Mouse (Mus musculus): ENCODE data around the gene Oprd1.

Gene Oprd1

DNA sequence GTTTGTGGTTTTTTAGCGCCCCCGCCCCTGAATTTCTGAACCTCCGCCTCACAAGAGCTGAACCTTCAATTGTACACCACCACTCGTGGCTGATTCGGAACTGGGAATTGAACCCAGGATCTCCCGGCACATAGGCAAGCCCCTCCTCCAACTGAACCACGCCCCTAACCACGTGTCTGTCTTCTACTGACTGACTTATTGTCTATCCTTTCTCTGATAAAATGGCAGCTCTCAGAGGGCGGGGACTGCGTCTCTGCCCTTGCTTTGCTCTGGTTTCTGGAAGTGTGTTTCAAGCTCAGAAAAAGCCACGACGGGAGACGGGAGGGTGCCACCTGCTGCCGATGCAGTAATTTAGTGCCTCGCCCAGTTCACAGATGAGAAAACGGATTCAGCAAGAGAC lies 10.4 kb downstream of the Oprd1 start:
- no peak for DNase-seq (ENCODE audit: low spot score)

DNA sequence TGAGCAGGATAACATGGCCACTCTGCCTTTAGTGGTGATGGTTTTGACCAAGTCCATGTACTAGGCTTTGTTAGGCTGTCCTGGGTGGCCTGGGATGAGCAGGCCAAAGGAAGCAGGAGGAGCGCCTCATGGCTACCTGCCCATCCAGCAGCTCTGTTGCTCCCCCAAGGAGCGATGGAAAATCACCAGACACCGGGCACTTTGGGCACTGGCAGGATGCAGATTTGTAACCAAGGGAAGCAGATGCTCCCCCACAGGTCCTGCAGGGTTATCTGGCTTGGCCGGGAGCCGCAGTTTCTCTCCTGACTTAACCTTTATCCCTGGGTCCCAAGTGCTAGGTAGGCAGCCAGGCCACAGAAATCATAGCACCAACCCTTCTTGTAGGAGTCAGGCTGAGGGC lies 10.9 kb downstream of the Oprd1 start:
- DNase-seq (ENCODE audit: low spot score) = no peak

DNA sequence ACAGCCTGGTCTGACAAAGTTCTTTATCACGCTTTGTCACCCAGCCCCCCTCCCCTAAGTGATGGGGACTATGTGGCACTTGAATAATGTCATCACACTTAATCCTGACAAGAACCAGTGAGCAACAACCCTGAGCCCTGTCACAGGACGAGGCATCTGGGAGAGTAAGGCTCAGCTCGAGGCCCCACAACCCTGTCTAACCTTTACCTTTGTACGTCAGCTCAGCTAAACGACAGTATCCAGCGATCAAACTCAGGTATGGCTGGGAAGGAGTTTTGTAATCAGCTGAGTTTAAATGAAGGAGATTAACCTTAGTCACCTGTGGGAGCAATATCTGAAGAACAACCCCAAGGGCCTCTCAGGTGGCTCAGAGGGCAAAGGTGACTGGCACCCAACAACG lies 12.0 kb downstream of the Oprd1 start:
- DNase-seq (ENCODE audit: low spot score) = no peak

DNA sequence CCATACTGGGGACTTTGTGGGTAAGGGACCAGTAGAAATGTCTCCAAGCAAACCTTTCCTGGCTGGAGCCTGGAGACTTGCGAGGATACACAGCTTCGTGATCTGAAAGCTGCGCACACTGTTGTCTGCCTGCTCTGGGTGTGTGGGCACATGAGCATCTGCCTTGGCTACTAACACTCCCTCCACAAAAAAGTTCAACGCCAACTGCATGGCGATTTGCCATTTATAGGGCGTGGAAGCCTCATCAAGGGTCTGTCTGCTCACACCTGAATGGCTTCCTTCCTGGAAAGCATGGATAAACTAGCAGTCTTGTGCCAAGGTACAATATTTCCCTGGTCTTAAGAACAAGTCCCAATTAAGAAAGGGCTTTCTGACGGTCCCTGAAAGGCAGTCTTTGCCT lies 12.5 kb downstream of the Oprd1 start:
- no peak for DNase-seq (ENCODE audit: low spot score)

DNA sequence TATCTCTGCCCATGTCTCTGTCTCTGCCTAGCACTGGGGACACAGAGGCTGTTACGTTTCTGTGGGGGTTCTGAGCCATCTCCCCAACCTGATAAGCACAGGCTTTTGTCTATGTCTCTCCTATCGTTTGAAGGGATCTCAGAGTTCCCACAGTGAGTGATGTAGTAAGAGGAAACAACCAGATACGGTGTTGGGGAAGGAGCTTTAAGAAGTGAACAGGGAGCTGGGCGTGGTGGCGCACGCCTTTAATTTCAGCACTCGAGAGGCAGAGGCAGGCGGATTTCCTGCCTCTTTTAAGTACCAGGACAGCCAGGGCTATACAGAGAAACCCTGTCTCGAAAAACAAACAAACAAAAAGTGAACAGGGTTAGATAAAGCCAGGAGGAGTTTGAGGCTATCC lies 13.2 kb downstream of the Oprd1 start:
- DNase-seq (ENCODE audit: low spot score) = no peak

DNA sequence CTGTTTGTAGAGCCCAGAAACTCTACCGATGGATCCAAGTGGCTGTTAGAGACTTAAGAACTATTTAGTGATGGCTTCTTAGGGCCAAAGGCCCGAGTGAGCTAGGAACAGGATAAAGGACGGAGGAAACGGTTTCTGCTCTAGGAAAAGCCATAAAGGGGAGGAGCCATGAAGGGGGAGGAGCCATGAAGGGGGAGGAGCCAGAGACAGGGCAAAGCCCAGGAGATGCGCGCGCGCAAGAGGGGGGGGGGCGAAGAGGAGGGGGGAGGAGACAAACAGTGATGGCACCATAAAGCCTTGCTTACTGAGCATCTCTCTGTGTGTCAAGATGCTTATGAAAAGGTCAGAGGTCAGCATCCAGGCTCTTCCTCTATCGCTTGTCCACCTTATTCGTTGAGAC lies 13.6 kb downstream of the Oprd1 start:
- DNase-seq (ENCODE audit: low spot score) = no peak

DNA sequence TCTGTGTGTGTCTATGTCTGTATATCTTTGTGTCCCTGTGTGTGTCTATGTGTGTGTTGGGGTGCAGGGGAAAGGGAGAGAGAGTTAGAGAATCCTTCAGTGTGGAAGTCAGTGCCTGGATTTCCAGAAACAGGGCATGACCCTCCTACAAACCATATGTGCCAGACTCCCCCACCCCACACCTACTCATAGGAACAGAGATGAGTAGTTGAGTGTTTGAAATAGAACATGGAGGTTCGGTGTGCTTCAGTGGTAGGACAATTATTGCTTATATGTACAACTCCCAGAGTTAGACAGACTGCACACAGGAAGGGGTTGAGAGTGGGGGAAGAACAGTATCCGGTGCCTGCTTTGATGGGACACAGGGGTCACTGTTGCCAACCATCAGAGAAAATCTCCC lies 14.2 kb downstream of the Oprd1 start:
- no peak for DNase-seq (ENCODE audit: low spot score)

DNA sequence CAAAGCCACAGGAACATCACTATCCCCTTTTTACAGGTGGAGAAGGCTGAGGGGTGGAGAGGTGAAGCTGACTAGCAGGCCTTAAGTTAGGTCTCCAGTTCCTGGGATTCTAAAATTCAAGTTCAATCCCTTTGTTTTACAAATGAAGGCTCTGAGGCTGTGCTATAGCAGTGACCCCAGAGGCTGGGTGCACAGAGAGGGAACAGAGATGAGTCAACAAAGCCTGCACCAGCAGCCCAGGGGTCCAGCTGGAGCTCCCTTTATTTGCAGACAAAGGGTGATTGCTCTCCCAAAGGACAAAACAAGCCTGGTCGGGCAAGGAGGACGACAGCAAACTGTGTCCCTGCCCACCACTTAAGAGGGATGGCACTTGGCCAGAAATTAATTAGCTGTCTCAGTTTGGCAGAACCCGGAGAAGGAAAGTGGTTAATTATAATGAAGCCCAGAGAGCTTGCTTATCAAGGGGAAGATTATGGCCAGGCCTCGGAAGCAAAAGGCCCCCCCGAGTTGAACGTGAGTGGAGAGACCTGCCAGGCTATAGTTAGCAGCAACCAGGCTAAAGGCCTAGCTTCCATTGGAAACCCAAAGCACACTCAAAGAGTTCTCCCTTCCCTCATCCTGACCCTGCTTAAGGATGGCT lies 15.2 kb downstream of the Oprd1 start:
- DNase-seq (ENCODE audit: low spot score) = no peak

DNA sequence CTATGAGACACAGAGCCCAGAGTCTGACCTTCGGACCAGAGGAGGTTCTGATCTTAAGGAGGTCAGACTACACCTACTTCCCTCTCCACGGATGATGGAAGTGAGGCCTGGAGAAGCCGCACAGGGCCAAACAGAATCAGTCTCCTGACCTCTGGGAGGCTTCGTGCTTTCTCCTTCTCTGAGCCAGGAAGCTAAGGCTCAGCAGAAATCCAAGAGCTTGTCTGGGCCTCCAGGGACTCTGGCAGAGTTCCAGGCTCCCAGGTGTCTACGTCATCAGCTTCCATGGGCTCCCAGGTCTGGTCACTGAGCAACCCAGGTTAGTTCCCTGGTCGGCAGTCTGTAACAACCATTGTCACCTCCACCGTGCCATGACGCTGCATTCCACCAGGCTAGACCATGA lies 17.2 kb downstream of the Oprd1 start:
- no peak for DNase-seq (ENCODE audit: low spot score)

DNA sequence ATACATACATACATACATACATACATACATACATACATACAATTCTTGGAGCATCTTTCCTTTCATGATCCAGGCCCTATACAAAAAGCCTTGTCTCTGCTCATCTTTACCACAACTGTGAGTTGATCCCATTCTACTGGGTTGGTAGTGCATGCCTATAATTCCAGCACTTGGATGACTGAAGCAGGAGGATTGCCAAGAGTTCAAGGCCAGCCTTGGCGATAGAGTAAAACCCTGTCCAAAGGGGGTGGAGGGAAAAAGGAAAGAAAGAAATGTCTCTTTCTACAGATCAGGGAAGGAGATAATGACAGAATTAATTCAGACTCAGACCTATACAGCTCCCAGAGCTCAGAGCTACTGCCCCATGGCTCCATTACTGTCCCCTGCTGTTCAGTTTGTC lies 21.1 kb downstream of the Oprd1 start:
- no peak for DNase-seq (ENCODE audit: low spot score)

DNA sequence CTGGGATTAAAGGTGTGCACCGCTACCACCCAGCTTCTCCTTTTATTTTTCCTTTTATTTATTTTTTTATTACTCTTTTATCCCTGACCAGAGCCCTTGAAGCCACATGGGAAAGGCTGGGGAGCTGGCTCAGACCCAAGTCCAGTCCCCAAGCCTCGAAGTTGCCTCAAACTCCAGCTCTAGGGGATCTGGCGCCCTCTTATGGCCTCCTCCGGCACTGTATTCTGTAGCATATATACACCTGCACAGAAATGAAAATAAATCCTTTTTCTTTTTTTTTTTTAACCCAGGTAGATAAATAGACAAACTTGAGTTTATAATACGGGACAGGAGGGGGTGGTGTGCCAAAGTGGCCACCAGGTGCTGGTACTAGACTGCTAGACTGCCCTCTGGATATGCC lies 22.6 kb downstream of the Oprd1 start:
- no peak for DNase-seq (ENCODE audit: low spot score)

DNA sequence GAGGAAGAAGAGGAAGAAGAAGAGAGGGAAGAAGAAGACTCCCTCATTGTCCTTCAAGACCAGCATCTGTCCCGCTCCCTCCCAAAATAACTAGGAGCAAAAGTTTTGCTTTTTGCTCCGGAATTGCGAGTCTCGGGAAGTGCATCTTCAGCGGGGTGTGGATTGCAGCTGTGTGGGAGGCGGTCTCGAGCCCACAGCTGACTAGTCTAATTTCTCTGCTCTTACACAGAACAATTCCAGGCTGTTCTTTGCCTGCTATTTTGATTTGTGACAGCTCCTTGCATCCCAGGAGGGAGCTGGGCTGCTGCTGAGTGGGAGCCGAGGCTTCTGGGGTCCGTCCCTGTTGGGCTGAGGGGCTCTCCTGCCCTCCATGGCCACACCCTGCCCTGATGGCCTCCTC lies 24.7 kb downstream of the Oprd1 start:
- DNase-seq (ENCODE audit: low spot score) = no peak

DNA sequence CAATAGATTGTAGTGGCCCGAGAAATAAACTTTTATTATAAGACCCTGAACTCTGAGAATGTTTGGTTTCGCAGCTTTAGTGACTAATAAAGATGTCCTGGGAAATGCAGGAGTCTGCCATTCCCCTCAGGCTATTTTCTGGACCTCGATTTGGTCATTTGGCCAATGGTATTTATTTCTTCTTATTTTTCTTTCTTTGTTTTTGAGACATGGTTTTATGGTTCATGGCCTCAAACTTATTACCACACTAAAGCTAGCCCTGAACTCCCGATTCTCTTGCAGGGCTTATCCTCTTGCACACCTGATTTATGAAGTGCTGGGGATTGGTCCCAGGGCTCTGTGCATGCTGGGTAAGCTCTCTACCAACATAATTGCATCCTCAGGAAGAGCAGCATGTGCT lies 28.0 kb downstream of the Oprd1 start:
- no peak for DNase-seq (ENCODE audit: low spot score)

DNA sequence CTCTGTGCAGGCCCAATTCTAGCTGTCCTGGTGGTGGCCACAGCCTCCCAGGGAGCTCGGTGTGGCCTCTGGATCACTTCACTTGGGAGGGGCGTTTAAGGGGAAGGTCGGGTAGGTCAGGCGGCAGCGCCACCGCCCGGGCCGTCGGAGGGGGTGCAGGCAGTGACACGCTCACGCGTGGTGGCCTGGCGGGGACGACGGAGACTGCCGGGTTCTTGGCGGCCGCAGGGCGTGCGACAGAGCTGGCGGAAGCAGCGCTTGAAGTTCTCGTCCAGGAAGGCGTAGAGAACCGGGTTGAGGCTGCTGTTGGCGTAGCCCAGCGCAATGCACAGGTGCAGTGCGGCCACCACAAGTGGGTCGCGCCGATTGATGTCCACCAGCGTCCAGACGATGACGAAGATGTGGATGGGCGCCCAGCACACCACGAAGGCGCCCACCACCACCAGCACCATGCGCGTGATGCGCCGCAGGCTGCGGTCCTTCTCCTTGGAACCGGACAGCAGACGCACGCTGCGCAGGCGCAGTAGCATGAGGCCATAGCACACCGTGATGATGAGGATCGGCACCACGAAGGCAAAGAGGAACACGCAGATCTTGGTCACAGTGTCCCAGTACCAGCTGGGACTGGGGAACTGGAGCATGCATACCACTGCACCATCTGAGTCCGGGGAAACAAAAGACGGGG lies 30.7 kb downstream of the Oprd1 start:
- no peak for DNase-seq (ENCODE audit: low spot score)

DNA sequence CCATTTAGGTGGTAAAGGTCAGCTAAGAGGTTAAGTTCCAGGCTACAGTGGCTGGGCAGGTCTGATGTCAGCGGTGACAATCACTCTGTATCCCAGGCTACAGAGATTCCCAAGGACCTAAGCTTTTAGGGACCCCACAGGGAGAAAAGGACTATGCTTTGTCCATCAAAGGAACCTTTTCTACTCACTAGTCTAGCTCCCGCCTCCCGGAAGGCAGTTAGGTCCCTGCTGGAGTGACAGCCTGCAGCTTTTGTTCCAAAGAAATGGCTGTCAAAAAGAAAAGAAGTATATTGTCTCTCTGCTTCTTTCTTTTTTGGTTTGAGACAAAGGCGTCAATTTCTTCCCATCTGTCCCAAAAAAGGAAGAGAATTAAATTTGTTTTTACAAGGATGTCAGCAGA lies 33.1 kb downstream of the Oprd1 start:
- DNase-seq (ENCODE audit: low spot score) = no peak

DNA sequence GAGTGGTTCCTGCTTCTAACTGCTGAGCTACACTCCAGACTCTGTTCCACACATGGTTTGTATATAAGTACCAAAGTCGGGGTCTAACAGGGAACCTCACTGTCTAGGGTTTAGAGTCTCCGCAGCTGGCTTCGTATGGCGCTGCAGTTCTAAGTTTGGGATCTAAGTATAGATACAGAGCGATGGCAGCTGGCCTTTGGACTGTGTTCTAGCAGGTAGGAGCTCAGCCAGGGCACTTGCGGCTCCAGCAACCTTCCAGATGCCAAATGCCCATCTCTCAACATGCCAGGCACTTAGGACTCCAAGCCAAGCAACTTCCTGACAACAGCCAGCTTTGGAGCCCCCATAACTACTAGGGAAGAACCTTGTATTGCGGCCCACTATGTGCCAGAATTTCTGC lies 36.1 kb downstream of the Oprd1 start:
- DNase-seq (ENCODE audit: low spot score) = no peak

DNA sequence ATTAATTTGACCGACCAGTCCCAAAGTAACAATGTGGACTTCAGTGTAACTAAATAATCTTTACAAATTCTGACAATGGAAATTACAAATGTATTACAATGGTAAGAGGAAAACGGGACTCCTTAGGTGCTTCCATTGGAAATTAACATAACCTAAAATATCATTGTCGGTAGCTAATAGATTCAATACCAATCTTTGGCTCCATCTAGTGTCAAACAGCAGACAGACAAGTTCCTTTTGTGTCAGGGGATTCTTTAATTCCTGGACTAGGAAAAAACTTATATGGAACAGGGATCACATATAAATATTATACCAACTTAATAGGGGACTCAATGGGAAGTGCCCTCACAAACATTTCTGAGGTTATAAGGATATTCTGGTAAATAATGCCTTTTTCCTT lies 43.1 kb downstream of the Oprd1 start:
- no peak for DNase-seq (ENCODE audit: low spot score)

DNA sequence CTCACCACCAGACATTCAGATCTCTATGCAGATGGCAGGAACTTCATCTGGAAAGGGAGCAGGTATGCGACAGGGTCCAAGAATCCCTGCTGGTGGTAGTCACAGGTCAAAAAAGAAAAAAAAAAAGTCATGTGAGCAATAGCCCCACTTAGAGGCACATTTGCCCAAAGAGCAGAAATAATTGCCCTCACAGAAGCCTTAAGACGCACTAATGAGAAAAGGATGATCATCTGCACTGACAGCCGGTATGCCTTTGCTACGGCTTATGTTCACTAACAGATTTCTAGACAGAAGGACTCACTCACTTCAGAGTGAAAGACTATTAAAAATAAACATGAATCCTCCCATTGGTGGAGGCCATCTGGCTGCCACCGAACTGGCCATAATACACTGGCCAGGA lies 44.7 kb downstream of the Oprd1 start:
- DNase-seq (ENCODE audit: low spot score) = no peak

DNA sequence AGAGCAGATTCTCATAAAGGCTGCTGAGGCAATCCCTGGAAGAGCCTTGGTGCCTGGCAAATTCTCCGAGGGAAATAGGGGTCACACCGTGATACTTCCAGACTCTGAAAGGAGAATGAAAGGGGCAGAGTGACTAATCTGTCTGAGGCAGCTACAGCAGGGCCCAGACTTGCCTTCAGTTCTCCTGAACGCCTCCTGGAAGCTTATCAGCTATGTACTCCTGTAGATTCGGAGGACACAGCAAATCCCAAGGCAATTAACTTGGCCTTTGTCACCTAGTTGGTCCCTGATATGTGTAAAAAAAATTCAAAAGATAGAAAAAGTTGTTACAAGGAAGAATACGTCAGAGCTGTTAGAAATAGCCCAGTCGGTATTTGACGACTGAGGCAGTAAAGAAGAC lies 49.2 kb downstream of the Oprd1 start:
- no peak for DNase-seq (ENCODE audit: low spot score)

DNA sequence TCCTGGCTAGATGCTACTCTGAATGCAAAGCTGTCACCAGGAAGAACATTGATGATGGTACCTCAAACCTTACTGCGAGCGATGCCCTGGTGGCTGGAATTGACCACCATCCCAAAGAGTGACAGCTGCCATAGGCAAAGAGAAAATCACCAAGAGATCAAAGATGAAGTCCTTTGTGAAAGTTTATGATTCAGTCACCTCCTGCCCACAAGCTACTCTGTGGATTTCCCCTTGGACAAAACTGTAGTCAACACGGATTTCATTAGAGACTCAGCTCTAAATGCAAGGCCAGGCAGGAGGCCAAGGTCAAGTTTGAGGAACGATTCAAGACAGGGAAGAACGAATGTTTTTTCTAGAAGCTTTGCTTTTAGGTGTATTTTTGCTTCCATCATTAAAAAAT lies 50.4 kb downstream of the Oprd1 start:
- no peak for DNase-seq (ENCODE audit: low spot score)

DNA sequence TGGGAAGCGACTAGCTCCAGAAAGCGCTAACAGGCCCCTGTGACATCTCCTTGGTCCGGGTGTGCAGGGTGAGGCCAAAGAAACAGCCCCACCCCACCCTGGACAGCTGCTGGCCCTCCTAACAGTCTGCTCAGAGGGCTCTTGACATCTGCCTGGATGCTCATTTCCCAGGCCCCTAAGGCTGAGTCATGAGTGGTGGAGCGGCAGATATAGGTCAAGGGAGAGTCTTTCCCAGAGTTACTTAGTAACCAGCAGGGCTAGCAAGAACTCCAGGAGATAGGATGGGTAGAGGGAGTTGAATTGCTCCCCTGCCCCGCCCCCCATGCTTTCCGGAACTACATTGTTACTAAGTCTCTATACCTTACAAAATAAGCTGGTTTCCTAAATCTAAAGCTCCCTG lies 51.1 kb downstream of the Oprd1 start:
- no peak for DNase-seq (ENCODE audit: low spot score)

DNA sequence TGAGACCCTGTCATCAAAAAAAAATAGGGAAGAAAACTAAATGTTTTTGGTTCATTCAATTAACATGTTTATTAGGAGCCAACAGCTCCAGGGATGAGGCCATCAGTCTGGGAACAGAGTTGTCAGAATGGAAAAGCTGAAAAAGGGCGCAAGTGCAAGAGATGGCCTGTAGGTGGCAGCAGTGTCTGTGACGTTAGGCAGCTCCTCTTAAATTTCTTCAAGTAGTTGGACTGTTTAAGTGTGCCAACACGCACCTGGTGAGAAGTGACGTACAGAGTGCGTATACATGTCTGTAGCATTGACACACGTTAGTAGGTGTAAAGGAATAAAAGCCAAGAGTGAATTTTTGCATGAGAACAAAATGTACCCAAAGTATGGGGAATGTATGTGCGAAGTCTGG lies 55.4 kb downstream of the Oprd1 start:
- DNase-seq (ENCODE audit: low spot score) = peak; percentile 49

DNA sequence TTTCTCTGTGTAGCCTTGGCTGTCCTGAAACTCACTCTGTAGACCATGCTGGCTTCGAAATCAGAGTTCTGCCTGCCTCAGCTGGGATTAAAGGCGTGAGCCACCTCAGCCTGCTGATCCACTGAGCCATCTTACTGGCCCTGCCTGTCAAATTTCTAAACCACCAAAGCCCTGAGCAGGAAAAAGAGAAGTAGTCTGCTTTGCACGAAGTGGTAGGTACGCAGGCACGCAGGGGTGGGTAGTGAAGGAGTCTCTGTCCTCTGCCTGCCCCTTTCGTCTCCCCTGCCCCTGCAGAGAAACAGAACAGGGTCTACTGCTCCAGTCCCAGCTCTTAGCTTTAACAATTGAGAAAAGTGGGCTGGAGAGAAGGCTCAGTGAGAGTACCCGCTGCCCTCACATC lies 59.2 kb downstream of the Oprd1 start:
- DNase-seq (ENCODE audit: low spot score) = no peak

DNA sequence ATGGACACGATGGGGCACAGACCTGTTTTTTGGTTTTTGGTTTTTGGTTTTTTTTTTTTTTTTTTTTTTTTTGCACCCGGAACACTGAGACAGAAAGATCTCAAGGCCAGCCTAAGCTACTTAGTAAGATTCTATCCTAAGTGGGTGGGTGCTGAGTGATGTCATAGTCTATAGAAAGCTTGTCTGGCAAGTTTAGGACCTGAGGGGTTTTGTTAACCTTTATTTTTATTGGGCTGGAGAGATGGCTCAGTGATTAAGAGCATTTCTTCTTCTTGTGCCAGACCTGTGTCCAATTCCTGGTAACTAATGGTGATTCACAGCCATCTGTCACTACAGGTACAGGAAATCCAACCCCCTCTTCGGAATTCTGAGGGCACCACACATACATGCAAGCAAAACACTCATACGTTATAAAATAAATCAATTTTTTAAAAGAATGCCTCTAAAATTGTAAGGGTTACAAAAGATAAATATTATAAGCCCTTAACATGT lies 63.7 kb downstream of the Oprd1 start:
- no peak for DNase-seq (ENCODE audit: low spot score)
